Comparison of ENCODE assay signal across 8 mouse cellular contexts in the genomic region with DNA sequence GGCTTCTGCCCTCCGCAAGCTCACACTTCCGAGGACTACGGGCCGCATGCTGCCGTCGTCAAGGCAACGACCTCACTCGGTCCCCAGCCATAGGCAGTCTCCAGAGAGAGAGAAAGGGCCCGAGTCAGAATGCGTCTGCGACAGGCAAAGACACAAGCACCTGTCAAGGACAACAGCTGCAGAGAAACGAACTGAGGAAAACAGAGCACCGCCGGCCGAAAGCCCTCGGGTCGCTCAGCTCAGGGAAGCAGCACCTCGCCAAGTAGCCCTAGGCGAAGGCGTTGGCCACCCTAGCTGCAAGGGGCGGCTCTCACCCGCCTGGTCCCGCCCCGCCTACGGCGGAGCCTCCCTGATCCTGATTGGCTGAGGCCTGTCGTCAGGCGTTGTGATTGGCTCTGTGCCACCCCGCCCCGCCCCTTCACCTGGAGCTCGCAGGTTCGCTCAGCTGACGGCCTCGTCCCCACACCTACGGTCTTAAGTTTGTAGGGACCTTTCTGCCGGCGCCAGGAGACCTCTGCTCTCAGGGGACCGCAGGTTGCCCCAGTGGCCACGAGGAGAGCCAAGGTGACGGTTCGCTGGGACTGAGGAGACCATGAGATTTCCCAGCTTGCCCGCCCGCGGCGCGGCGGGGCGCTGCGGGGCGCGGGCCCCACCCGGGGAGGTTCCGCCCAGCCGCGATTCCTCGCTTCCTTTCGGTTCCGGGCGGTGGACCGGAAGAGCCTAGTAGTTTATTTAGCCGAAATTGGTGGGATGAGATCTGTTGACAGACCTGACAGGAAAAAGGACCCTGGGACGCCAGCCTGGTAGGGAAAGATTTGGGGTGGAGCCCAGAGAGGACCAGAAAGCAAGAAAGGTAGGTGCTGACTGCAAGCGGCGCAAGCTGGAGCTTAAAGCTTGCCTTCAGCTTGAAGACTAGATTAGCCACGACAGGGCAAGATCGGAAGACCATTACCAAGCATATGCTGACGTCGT. TPM values are rescaled to one million over a fixed set of nuclear protein-coding genes. Genes with fewer than 3 reads are reported as not detected.
A peak's percentile ranks its signal among the peaks of the same experiment; 100 is the strongest.
DNase-seq lines count a peak whose midpoint lies in the region; ATAC-seq and TF ChIP-seq lines count a peak whose summit lies in the region.

No protein-coding gene starts in this region.

- no peaks in the 10 kb centered on the region for H3K9me3 ChIP-seq in embryonic facial prominence, embryonic 14.5 days (ENCODE audit: control insufficient read depth, low read length)
- H3K9me3 ChIP-seq in limb, embryonic 13.5 days: no peaks in the 10 kb centered on the region
- H3K9me3 ChIP-seq in midbrain, embryonic 16.5 days (replicated peaks; ENCODE audit: control insufficient read depth, low read length, poor library complexity, severe bottlenecking): no peaks in the 10 kb centered on the region

- 0 out of 2 replicates have a peak overlapping the region, but pooled peaks have one; percentile 18 for H3K27ac ChIP-seq in embryonic facial prominence, embryonic 14.5 days (replicated peaks; ENCODE audit: low read depth, low read length)
- peak overlapping the region; percentile 79 for H3K27ac ChIP-seq in heart, adult 2 months
- no peak overlapping the region for H3K27ac ChIP-seq in limb, embryonic 13.5 days
- H3K27ac ChIP-seq in midbrain, embryonic 16.5 days (ENCODE audit: low read length): peak overlapping the region; percentile 78

- peak overlapping the region; percentile 80 for H3K4me3 ChIP-seq in embryonic facial prominence, embryonic 14.5 days (ENCODE audit: low read depth, low read length)
- peak overlapping the region; percentile 96 for H3K4me3 ChIP-seq in heart, adult 2 months
- peak overlapping the region; percentile 76 for H3K4me3 ChIP-seq in limb, embryonic 13.5 days
- H3K4me3 ChIP-seq in midbrain, embryonic 16.5 days (ENCODE audit: low read depth, low read length): peak overlapping the region; percentile 86

- 0 out of 2 replicates have a peak, but pooled peaks have one; percentile 27 for TF ChIP-seq EP300 in heart, adult 2 months (IDR thresholded peaks at IDR 0.05; ENCODE audit: insufficient read depth, low read depth, low read length)

- WGBS in embryonic facial prominence, embryonic 14.5 days: under 1% methylated on average over 56 of the region's 68 CpGs
- under 1% methylated on average over 68 of the region's 68 CpGs for WGBS in heart, adult 2 months
- WGBS in limb, embryonic 13.5 days: under 1% methylated on average over 68 of the region's 68 CpGs
- WGBS in midbrain, embryonic 16.5 days: under 1% methylated on average over 66 of the region's 68 CpGs

- intact Hi-C loops in heart, adult 2 months (cut with DNase I): loop anchor here (2.0 to 5.0 kb wide), 3 partner anchors 40 to 80 kb away; a partner anchor contains a TSS

- H3K27me3 ChIP-seq in embryonic facial prominence, embryonic 14.5 days (replicated peaks; ENCODE audit: control insufficient read depth, insufficient read depth, low read length): peaks cover 14% of the 10 kb centered on the region
- no peaks in the 10 kb centered on the region for H3K27me3 ChIP-seq in heart, adult 2 months (ENCODE audit: control insufficient read depth, insufficient read depth, low read length)
- H3K27me3 ChIP-seq in limb, embryonic 13.5 days: peaks cover 30% of the 10 kb centered on the region
- peaks cover 3% of the 10 kb centered on the region for H3K27me3 ChIP-seq in midbrain, embryonic 16.5 days (ENCODE audit: control insufficient read depth, insufficient read depth, low read depth, low read length)

- no peak for TF ChIP-seq POLR2A in heart, adult 2 months (IDR thresholded peaks at IDR 0.05; ENCODE audit: insufficient read depth, low read depth, low read length)

- peak; percentile 87 for DNase-seq in 3T3-L1 (ENCODE audit: low read depth, low spot score)
- peak; percentile 79 to 83 for DNase-seq in adrenal gland, postnatal 4 days (ENCODE audit: low spot score in 2 of 2)
- DNase-seq in embryonic facial prominence, embryonic 14.5 days (ENCODE audit: low spot score): peak; percentile 93
- DNase-seq in heart, adult 2 months: peak; percentile 94
- DNase-seq in kidney, adult 8-10 months: peak; percentile 97 to 98
- peak; percentile 95 to 98 for DNase-seq in spleen, postnatal 10 days (ENCODE audit: low spot score in 2 of 2)

- no peaks in the 10 kb centered on the region for H3K79me2 ChIP-seq in heart, adult 2 months (replicated peaks; ENCODE audit: control insufficient read depth, insufficient read depth, low read length)

- peak; percentile 98 for ATAC-seq in embryonic facial prominence, embryonic 14.5 days (ENCODE audit: low read depth)
- ATAC-seq in limb, embryonic 13.5 days (ENCODE audit: low FRiP score, low read depth): peak; percentile 98
- ATAC-seq in midbrain, embryonic 16.5 days: peak; percentile 99

- H3K9ac ChIP-seq in embryonic facial prominence, embryonic 14.5 days (ENCODE audit: low read depth, low read length): peak overlapping the region; percentile 55
- H3K9ac ChIP-seq in heart, adult 2 months (ENCODE audit: low read depth, low read length): peak overlapping the region; percentile 63
- H3K9ac ChIP-seq in limb, embryonic 13.5 days: peak overlapping the region; percentile 66
- peak overlapping the region; percentile 74 for H3K9ac ChIP-seq in midbrain, embryonic 16.5 days (ENCODE audit: low read depth, low read length)

- H3K36me3 ChIP-seq in embryonic facial prominence, embryonic 14.5 days (ENCODE audit: control insufficient read depth, insufficient read depth, low read length): no peaks in the 10 kb centered on the region
- H3K36me3 ChIP-seq in heart, adult 2 months (ENCODE audit: control insufficient read depth, insufficient read depth, low read length): no peaks in the 10 kb centered on the region
- H3K36me3 ChIP-seq in limb, embryonic 13.5 days: no peaks in the 10 kb centered on the region
- no peaks in the 10 kb centered on the region for H3K36me3 ChIP-seq in midbrain, embryonic 16.5 days (ENCODE audit: control insufficient read depth, insufficient read depth, low read length)

- 0 out of 2 replicates have a peak, but pooled peaks cover 2% of the 10 kb centered on the region for H3K4me1 ChIP-seq in embryonic facial prominence, embryonic 14.5 days (ENCODE audit: control insufficient read depth, insufficient read depth, low read length)
- H3K4me1 ChIP-seq in heart, adult 2 months (ENCODE audit: control insufficient read depth, insufficient read depth, low read length): no peaks in the 10 kb centered on the region
- peaks cover 3% of the 10 kb centered on the region; the same call in 1 of the 2 replicates for H3K4me1 ChIP-seq in limb, embryonic 13.5 days
- 0 out of 2 replicates have a peak, but pooled peaks cover 3% of the 10 kb centered on the region for H3K4me1 ChIP-seq in midbrain, embryonic 16.5 days (ENCODE audit: control insufficient read depth, insufficient read depth, low read length)

- peak; percentile 25; the same call in 1 of the 2 replicates for TF ChIP-seq CTCF in heart, adult 2 months (IDR thresholded peaks at IDR 0.05)

- peak overlapping the region; percentile 95 for H3K4me2 ChIP-seq in embryonic facial prominence, embryonic 14.5 days (ENCODE audit: low read depth, low read length)
- H3K4me2 ChIP-seq in limb, embryonic 13.5 days (replicated peaks): peak overlapping the region; percentile 95
- peak overlapping the region; percentile 90 for H3K4me2 ChIP-seq in midbrain, embryonic 16.5 days (ENCODE audit: low read length)

RNA-seq across cellular contexts. Expression of a gene that starts 1.0 kb away (rescaled TPM):
- total RNA-seq in adrenal gland, postnatal 4 days (2021): 1 to 10 TPM; 5.6 to 7.5 TPM
- polyA plus RNA-seq in embryonic facial prominence, embryonic 14.5 days (2014; fragmentation: Nextera tagmentation; extraction: Ambion mirVana): 2.9 and 4.3 TPM in 2 replicates
- 1 to 10 TPM; 3.5 to 4.0 TPM for total RNA-seq in heart, adult 2 months (2021)
- polyA plus RNA-seq in heart, adult 2 months (2012; rRNA removed): 1.1 and 1.8 TPM in 2 replicates
- polyA plus RNA-seq in limb, embryonic 13.5 days (2015; fragmentation: Nextera tagmentation; extraction: Ambion mirVana): 0.57 and 0.84 TPM in 2 replicates
- 14.6 and 19.7 TPM in 2 replicates for polyA plus RNA-seq in midbrain, embryonic 16.5 days (2015; fragmentation: Nextera tagmentation; extraction: Ambion mirVana)

RNA-seq across cellular contexts. Expression of a gene that starts 40.9 kb away (rescaled TPM):
- 100 to 1,000 TPM; 108 to 116 TPM for total RNA-seq in adrenal gland, postnatal 4 days (2021)
- polyA plus RNA-seq in embryonic facial prominence, embryonic 14.5 days (2014; fragmentation: Nextera tagmentation; extraction: Ambion mirVana): 153 and 175 TPM in 2 replicates
- 10 to 100 TPM; 57.0 to 61.2 TPM for total RNA-seq in heart, adult 2 months (2021)
- 14.6 and 27.5 TPM in 2 replicates for polyA plus RNA-seq in heart, adult 2 months (2012; rRNA removed)
- polyA plus RNA-seq in limb, embryonic 13.5 days (2015; fragmentation: Nextera tagmentation; extraction: Ambion mirVana): 201 and 209 TPM in 2 replicates
- polyA plus RNA-seq in midbrain, embryonic 16.5 days (2015; fragmentation: Nextera tagmentation; extraction: Ambion mirVana): 376 and 385 TPM in 2 replicates

RNA-seq across cellular contexts. Expression of a gene that starts 55.4 kb away (rescaled TPM):
- not detected for total RNA-seq in adrenal gland, postnatal 4 days (2021)
- 0.47 TPM in 1 of 2 replicates, not detected in the other for polyA plus RNA-seq in embryonic facial prominence, embryonic 14.5 days (2014; fragmentation: Nextera tagmentation; extraction: Ambion mirVana)
- total RNA-seq in heart, adult 2 months (2021): not detected
- polyA plus RNA-seq in heart, adult 2 months (2012; rRNA removed): not detected in 2 replicates
- not detected in 2 replicates for polyA plus RNA-seq in limb, embryonic 13.5 days (2015; fragmentation: Nextera tagmentation; extraction: Ambion mirVana)
- polyA plus RNA-seq in midbrain, embryonic 16.5 days (2015; fragmentation: Nextera tagmentation; extraction: Ambion mirVana): not detected in 2 replicates
